ENCODE assay signal across 11 mouse cellular contexts in genomic region chr10:93932861-93933260, GRCm38 (mm10). TPM values are rescaled to one million over a fixed set of nuclear protein-coding genes. Genes with fewer than 3 reads are reported as not detected.
DNase-seq lines count a peak whose midpoint lies in the region; ATAC-seq and TF ChIP-seq lines count a peak whose summit lies in the region.
"Had no signal": no experiment of that assay in that cellular context is flagged by ENCODE, and none has a peak within 500 bp of the region (broad histone marks: within the 10 kb centered on the region; RNA-seq: fewer than 3 reads in every experiment).

No protein-coding gene starts in this region.

- no peaks in the 10 kb centered on the region for H3K36me3 ChIP-seq in lung, embryonic 14.5 days (ENCODE audit: insufficient read depth)

- H3K9me3 ChIP-seq in lung, embryonic 14.5 days (ENCODE audit: low read depth, low read length) = no peaks in the 10 kb centered on the region
- H3K9me3 ChIP-seq: megakaryocyte, embryonic 14.5 days had no signal

- ATAC-seq in lung, embryonic 14.5 days (ENCODE audit: insufficient read depth) = peak; percentile 23; the same call in 1 of the 2 replicates
- no peak for ATAC-seq in erythroblast, adult 5-6 weeks (replicated peaks; ENCODE audit: low FRiP score, poor library complexity, severe bottlenecking)

- TF ChIP-seq CTCF in lung, embryonic 14.5 days (IDR thresholded peaks at IDR 0.05; ENCODE audit: low read depth) = no peak

- no peak overlapping the region for H3K4me2 ChIP-seq in lung, embryonic 14.5 days

- WGBS in lung, embryonic 14.5 days = 25% methylated on average over 5 of the region's 5 CpGs

- no peak overlapping the region for H3K27ac ChIP-seq in lung, embryonic 14.5 days (ENCODE audit: low read depth)
- H3K27ac ChIP-seq: heart, adult 2 months had no signal

- no peaks in the 10 kb centered on the region for H3K4me1 ChIP-seq in lung, embryonic 14.5 days (ENCODE audit: insufficient read depth)
- H3K4me1 ChIP-seq: megakaryocyte, embryonic 14.5 days had no signal

- DNase-seq in lung, embryonic 14.5 days = peak; percentile 31
- no peak for DNase-seq in lung, postnatal 14 days
- peak; percentile 86 to 91 for DNase-seq in adrenal gland, adult (ENCODE audit: inconsistent age in 2 of 2, low spot score in 1 of 2)
- DNase-seq in gastrocnemius, postnatal 25 days = peak; percentile 46
- DNase-seq in thymus, postnatal 14 days = peak; percentile 70
- DNase-seq in spleen, postnatal 36 days (ENCODE audit: low spot score in 2 of 2) = no peak
- no peak for DNase-seq in left cerebral cortex, adult 11 months (ENCODE audit: low spot score)
- DNase-seq: heart, adult 2 months; kidney, adult 18-20 months had no signal

- H3K4me3 ChIP-seq in lung, embryonic 14.5 days (ENCODE audit: low read depth, low read length) = no peak overlapping the region
- H3K4me3 ChIP-seq: heart, adult 2 months; megakaryocyte, embryonic 14.5 days had no signal

- H3K27me3 ChIP-seq in lung, embryonic 14.5 days (ENCODE audit: insufficient read depth, low read length) = no peaks in the 10 kb centered on the region
- H3K27me3 ChIP-seq: megakaryocyte, embryonic 14.5 days had no signal

- H3K9ac ChIP-seq in lung, embryonic 14.5 days = no peak overlapping the region

RNA-seq across cellular contexts. Expression of gene Metap2, which starts 36.0 kb away (rescaled TPM):
- polyA plus RNA-seq in lung, embryonic 14.5 days (2014; fragmentation: Nextera tagmentation; extraction: Ambion mirVana) = 213 and 219 TPM in 2 replicates
- 100 to 1,000 TPM; 156 to 160 TPM for total RNA-seq in gastrocnemius, postnatal 25 days (2021)
- 2,780 and 3,362 TPM in 2 replicates for total RNA-seq in erythroblast, adult 5-6 weeks (2015; ENCODE audit: low replicate concordance)
- 4,625 and 6,978 TPM in 2 replicates for total RNA-seq in erythroblast, adult 5-6 weeks (2017; ENCODE audit: low replicate concordance)

Comparison
In these comparisons a context has a peak if more than half of its experiments do, and no peak if none do; other contexts are left out.
1. DNase-seq: peak in lung, embryonic 14.5 days (single experiment), adrenal gland, adult (2 of 2), gastrocnemius, postnatal 25 days (single experiment) and thymus, postnatal 14 days (single experiment); none in lung, postnatal 14 days (single experiment), spleen, postnatal 36 days (0 of 2) and left cerebral cortex, adult 11 months (single experiment).
2. RNA of gene Metap2, which starts 36.0 kb away (total RNA-seq): 2,780 to 6,978 TPM in erythroblast, adult 5-6 weeks; 156 to 160 TPM in gastrocnemius, postnatal 25 days; every median in the first group is over 10 times any median in the second.